Mouse (Mus musculus) heart, adult 2 months (tissue): Measurements from ENCODE around the gene Vmn1r79.

ENCODE experiments used
- CTCF ChIP-seq: fragments of 200-600 bp; IDR thresholded peaks from 2 replicates; pipeline ENCODE4 v1.8.1; 2022; ENCODE audit warnings: antibody characterized with exemption, mild to moderate bottlenecking, moderate library complexity
- EP300 ChIP-seq: fragments of 200-500 bp; IDR thresholded peaks from 2 replicates; pipeline ENCODE4 v1.6.1; 2011; ENCODE audit warnings: low read depth, low read length, control low read depth; ENCODE audit not compliant: insufficient read depth
- POLR2A ChIP-seq: fragments of 200-500 bp; IDR thresholded peaks from 2 replicates; pipeline ENCODE4 v1.6.1; 2011; ENCODE audit warnings: mild to moderate bottlenecking, low read depth, low read length, control low read depth; ENCODE audit not compliant: insufficient read depth

DNA sequence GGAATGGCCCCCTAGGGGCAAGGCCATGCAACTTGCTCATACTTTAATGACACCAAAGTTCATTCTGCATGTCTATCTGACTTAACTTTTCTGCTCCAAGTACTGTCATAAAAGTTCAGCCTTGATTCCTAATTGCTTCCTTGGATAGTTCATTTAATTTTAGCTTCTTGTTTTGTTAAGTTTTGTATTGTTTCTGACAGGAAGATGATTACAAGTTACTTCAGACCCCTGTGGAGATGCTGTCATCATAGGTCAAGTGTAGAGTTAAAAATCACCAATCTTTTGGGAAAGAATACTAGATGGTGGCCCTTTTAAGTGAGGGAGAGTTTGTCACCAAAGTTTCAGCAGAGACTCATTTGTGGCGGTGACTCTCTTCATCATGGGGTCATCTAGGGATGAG, 17.9 kb downstream of the Vmn1r79 start, which contains the start of gene Vmn1r80:
- TF ChIP-seq CTCF, result no peak
- TF ChIP-seq EP300, result no peak
- TF ChIP-seq POLR2A, result no peak
